Mouse (Mus musculus) C2C12 (cell line): ENCODE results near the gene Slc44a1. TPM values are rescaled to one million over a fixed set of nuclear protein-coding genes. Genes with fewer than 3 reads are reported as not detected.

Experiments
- H3K27me3 ChIP-seq: one replicate; pipeline ENCODE4 v1.6.1; 2011; ENCODE audit not compliant: control insufficient read depth, insufficient read depth, insufficient read length
- H3K36me3 ChIP-seq: one replicate; pipeline ENCODE4 v1.6.1; 2011; ENCODE audit not compliant: control insufficient read depth, insufficient read depth
- H3K4me3 ChIP-seq: one replicate; pipeline ENCODE4 v1.5.1; 2011; ENCODE audit warnings: mild to moderate bottlenecking, control low read depth; ENCODE audit not compliant: poor library complexity, insufficient read depth, severe bottlenecking
- H3K79me2 ChIP-seq: one replicate; pipeline ENCODE4 v1.6.1; 2011; ENCODE audit not compliant: control insufficient read depth, insufficient read depth
- H3K79me3 ChIP-seq: one replicate; pipeline ENCODE4 v1.6.1; 2011; ENCODE audit warnings: low read depth, control low read depth
- H3ac ChIP-seq: one replicate; pipeline ENCODE3; 2011; ENCODE audit warnings: low read depth; ENCODE audit not compliant: control insufficient read depth, insufficient read length
- CEBPB ChIP-seq: IDR thresholded peaks from one replicate; pipeline ENCODE4 v1.6.1; 2011; ENCODE audit warnings: low read depth, mild to moderate bottlenecking, control low read depth, moderate library complexity
- CTCF ChIP-seq: IDR thresholded peaks from one replicate; pipeline ENCODE4 v1.5.1; 2011; ENCODE audit not compliant: control insufficient read depth, insufficient read depth, insufficient read length
- FOSL1 ChIP-seq: IDR thresholded peaks from one replicate; pipeline ENCODE4 v1.8.0; 2011; ENCODE audit warnings: mild to moderate bottlenecking, low read length; ENCODE audit not compliant: poor library complexity, insufficient read depth, severe bottlenecking
- MAX ChIP-seq: IDR thresholded peaks from one replicate; pipeline ENCODE4 v1.6.1; 2011; ENCODE audit warnings: mild to moderate bottlenecking, control low read depth
- MYOD1 ChIP-seq: IDR thresholded peaks from one replicate; pipeline ENCODE4 v1.6.1; 2011; ENCODE audit warnings: low read depth; ENCODE audit not compliant: control insufficient read depth, insufficient read length
- MYOG ChIP-seq: IDR thresholded peaks from one replicate; pipeline ENCODE4 v1.6.1; 2011; ENCODE audit not compliant: control insufficient read depth, insufficient read length; ENCODE audit errors: extremely low read depth
- USF1 ChIP-seq: IDR thresholded peaks from one replicate; pipeline ENCODE4 v1.6.1; 2011; ENCODE audit warnings: low read depth, mild to moderate bottlenecking, control low read depth, moderate library complexity
- polyA plus RNA-seq: library from polyadenylated mRNA; unstranded; fragments of >200 nt; fragmentation: generic; extraction: Trizol; gene quantifications from one replicate; pipeline ENCODE4 v1.2.1, GENCODE M21; 2012; ENCODE audit warnings: missing spikeins

Gene Slc44a1
- polyA plus RNA-seq, 1 experiment, result 27.1 TPM

DNA sequence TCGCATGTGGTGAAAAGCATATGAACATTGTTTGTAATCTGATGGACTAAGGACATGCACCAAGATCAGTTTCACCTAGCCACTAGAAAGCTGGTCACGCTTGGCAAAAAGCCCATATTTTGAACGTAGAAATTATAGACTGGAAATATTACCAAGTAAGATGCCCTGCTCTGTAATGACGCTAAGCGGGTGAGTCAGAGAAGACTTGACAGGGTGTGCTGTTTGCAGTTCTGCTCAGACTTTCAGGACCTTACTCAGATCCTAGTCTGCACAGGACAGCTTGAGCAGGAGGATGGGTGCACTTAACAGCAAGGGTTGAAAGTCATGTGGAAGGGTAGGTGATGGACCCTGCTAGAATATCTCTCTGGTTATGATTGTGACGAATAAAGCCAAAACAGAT is 85.3 kb downstream of the Slc44a1 start:
- TF ChIP-seq MAX (no peak), FOSL1 (peak; percentile 44)
- no peaks in the 10 kb centered on the region for H3K27me3 ChIP-seq
- no peak overlapping the region for H3ac ChIP-seq
- H3K79me2 ChIP-seq, result peaks cover 5% of the 10 kb centered on the region
- H3K4me3 ChIP-seq, result no peak overlapping the region
- no peaks in the 10 kb centered on the region for H3K79me3 ChIP-seq
- H3K36me3 ChIP-seq, result peaks cover 15% of the 10 kb centered on the region

DNA sequence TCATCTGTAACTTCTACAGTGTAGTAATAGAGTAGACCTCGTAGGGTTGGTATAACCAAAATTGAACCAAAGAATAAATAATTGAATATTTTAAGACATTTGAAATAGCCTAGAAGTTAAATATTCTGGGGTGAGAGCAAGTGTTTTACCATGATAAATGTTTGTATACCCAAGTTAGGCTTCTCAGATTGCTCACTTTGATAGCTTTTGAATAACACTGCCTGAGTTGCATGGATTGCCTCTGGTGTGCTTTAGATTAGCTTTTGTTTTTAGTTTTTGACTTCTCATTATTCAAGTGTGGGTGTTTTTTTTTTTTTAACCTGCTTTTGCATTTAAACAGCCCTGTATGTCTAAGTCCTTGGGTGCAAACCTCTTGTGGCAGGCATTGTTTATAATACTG is 85.8 kb downstream of the Slc44a1 start:
- TF ChIP-seq MYOD1, result no peak
- no peak for TF ChIP-seq MYOG
- TF ChIP-seq FOSL1, result no peak
- no peak for TF ChIP-seq USF1
- no peaks in the 10 kb centered on the region for H3K27me3 ChIP-seq
- peaks cover 5% of the 10 kb centered on the region for H3K79me2 ChIP-seq
- no peak overlapping the region for H3ac ChIP-seq
- no peaks in the 10 kb centered on the region for H3K79me3 ChIP-seq
- no peak overlapping the region for H3K4me3 ChIP-seq
- H3K36me3 ChIP-seq, result peaks cover 20% of the 10 kb centered on the region

DNA sequence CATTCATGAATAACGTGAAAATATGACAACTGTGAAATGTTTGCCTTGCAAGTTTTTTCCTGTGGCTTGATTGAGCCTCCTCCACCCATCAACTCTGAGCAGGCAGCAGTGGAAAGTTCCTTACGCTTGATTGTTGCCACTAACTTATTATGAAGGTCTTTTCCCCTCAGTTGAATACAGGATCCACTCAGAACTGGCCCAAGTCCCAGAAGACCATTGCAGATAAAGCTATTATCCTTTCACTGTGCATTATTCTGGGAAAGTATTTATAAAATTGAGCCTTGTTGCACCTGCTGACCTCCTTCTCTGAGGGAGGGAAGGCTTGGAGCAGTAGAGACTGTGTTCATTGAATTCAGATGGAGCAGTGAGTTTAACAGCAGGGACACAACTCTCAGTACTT is 86.2 kb downstream of the Slc44a1 start:
- peaks cover 5% of the 10 kb centered on the region for H3K79me2 ChIP-seq
- no peak overlapping the region for H3K4me3 ChIP-seq
- H3K79me3 ChIP-seq, result no peaks in the 10 kb centered on the region
- H3K36me3 ChIP-seq, result peaks cover 23% of the 10 kb centered on the region
- TF ChIP-seq USF1, result no peak
- no peak for TF ChIP-seq CEBPB
- TF ChIP-seq MAX, result no peak
- TF ChIP-seq CTCF, result no peak
- TF ChIP-seq MYOD1, result no peak
- TF ChIP-seq FOSL1, result no peak
- TF ChIP-seq MYOG, result no peak
- H3ac ChIP-seq, result no peak overlapping the region
- no peaks in the 10 kb centered on the region for H3K27me3 ChIP-seq

DNA sequence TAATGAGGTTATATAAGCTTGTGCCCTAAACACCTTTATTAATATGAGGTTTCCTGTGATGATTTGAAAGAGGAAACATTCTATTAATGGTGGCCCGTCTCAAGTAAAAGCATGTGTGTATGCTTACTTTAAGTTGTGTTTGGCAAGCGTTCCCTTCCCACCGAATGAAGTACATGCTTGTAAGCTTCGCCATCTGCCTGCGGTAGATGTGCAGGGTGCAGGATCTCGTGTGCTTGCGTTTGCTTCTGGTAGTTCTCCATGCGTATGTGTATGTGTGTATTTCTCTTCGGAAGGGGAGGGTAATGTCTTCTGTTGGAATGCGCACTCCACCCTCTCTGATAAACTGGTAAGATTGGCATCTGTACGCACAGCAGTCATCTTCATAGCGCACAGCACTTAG is 95.6 kb downstream of the Slc44a1 start:
- H3K4me3 ChIP-seq, result no peak overlapping the region
- H3K79me2 ChIP-seq, result no peaks in the 10 kb centered on the region
- TF ChIP-seq FOSL1 (no peak), CTCF (no peak), MYOG (no peak), MAX (no peak), MYOD1 (no peak), CEBPB (no peak), USF1 (no peak)
- H3K36me3 ChIP-seq, result peaks cover 14% of the 10 kb centered on the region
- H3K27me3 ChIP-seq, result no peaks in the 10 kb centered on the region
- H3K79me3 ChIP-seq, result no peaks in the 10 kb centered on the region
- no peak overlapping the region for H3ac ChIP-seq

DNA sequence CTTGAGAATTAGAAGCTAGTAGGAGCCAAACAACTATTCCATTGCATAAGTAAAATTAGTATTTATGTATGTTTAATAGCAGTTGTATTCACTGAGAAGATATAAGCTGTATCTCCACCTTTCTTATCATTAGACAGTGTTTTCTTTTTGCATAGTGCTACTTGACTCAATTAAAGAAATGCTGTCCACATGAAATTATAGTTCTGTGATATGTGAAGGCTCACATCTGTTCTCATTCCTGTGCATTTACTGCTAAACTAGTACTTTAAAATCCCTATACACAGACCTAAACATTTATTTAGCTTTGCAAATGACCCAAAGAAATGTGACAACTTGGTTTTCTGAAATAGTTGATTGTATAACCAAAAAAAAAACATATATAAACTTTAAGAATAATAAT is 96.9 kb downstream of the Slc44a1 start:
- Histone ChIP-seq H3K79me2 (no peaks in the 10 kb centered on the region), H3K4me3 (no peak overlapping the region), H3K36me3 (peaks cover 19% of the 10 kb centered on the region), H3K27me3 (no peaks in the 10 kb centered on the region), H3ac (no peak overlapping the region), H3K79me3 (no peaks in the 10 kb centered on the region)
- TF ChIP-seq MYOG, result no peak
- TF ChIP-seq FOSL1, result no peak
- TF ChIP-seq MAX, result no peak
- TF ChIP-seq USF1, result no peak

DNA sequence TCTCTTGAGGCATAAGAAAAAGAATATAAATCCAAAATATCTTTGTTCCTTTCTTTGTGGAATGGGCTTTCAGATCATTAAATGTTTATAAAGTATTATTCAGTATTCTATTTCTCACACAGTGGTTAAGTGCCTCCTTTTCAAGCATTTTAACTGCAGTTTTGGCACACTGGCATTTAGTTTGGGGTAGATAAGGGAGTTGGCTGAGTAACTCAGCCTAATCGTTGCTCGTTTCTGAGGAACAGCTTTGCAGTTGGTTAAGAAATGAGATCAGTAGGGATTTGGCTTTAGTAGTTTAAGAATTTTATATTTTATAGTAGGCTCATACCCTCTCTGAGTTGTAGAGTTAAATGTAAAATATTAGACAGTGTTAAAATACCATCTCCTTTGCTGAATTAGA is 97.3 kb downstream of the Slc44a1 start:
- Histone ChIP-seq H3K79me3 (no peaks in the 10 kb centered on the region), H3ac (no peak overlapping the region)
- TF ChIP-seq MAX, result no peak
- no peak for TF ChIP-seq CTCF
- no peak for TF ChIP-seq FOSL1
- TF ChIP-seq USF1, result no peak
- no peak for TF ChIP-seq CEBPB

More for the DNA sequence above, 97.3 kb downstream of the Slc44a1 start:
- Histone ChIP-seq H3K27me3 (no peaks in the 10 kb centered on the region), H3K79me2 (no peaks in the 10 kb centered on the region), H3K4me3 (no peak overlapping the region), H3K36me3 (peaks cover 23% of the 10 kb centered on the region)
